In genomic region chr11:49869762-49870161, GRCm38 (mm10) we compare ENCODE assay signal across 8 mouse cellular contexts. TPM values are rescaled to one million over a fixed set of nuclear protein-coding genes. Genes with fewer than 3 reads are reported as not detected.
A peak's percentile ranks its signal among the peaks of the same experiment; 100 is the strongest.
DNase-seq lines count a peak whose midpoint lies in the region; ATAC-seq and TF ChIP-seq lines count a peak whose summit lies in the region.

No protein-coding gene starts in this region.

- H3K4me3 ChIP-seq in embryonic fibroblast, embryonic 13.5 days (ENCODE audit: insufficient read depth, low read length): no peak overlapping the region

- TF ChIP-seq CTCF in embryonic fibroblast, embryonic 13.5 days (IDR thresholded peaks at IDR 0.05; ENCODE audit: borderline replicate concordance, insufficient read depth, low read length): peak; percentile 33; the same call in 1 of the 2 replicates

- DNase-seq in frontal cortex, postnatal 36 days (ENCODE audit: low spot score in 2 of 2): no peak
- peak; percentile 66 for DNase-seq in A20 (ENCODE audit: low read depth, low spot score)
- DNase-seq in adrenal gland, postnatal 25 days: peak; percentile 33
- DNase-seq in kidney, adult 8-10 months: peak; percentile 18 to 27
- DNase-seq in spleen, postnatal 36 days (ENCODE audit: low spot score in 2 of 2): peak; percentile 30 to 55

- H3K4me1 ChIP-seq in embryonic fibroblast, embryonic 13.5 days (ENCODE audit: control insufficient read depth, insufficient read depth, low read length): no peaks in the 10 kb centered on the region; the same call in 1 of the 2 replicates

- no peak for TF ChIP-seq POLR2A in embryonic fibroblast, embryonic 13.5 days (IDR thresholded peaks at IDR 0.05; ENCODE audit: low read depth, low read length)

- no peak overlapping the region for H3K27ac ChIP-seq in embryonic fibroblast, embryonic 13.5 days (ENCODE audit: insufficient read depth, low read length)

- peak; percentile 47 for ATAC-seq in frontal cortex, adult (ENCODE audit: low TSS enrichment)
- peak; percentile 69 for ATAC-seq in megakaryocyte, adult 5-6 weeks (ENCODE audit: poor library complexity, severe bottlenecking)

RNA-seq across cellular contexts. Expression of gene Mapk9, which starts 23.2 kb away (rescaled TPM):
- 65.6 and 76.5 TPM in 2 replicates for total RNA-seq in adrenal gland, postnatal 25 days (2021)
- 62.5 and 68.5 TPM in 2 replicates for polyA plus RNA-seq in embryonic fibroblast, embryonic 13.5 days (2011; ENCODE audit: insufficient read length, low read depth, missing spikeins)
- total RNA-seq in megakaryocyte, adult 5-6 weeks (2015): 27.4 and 32.4 TPM in 2 replicates
- total RNA-seq in megakaryocyte, adult 5-6 weeks (2017): 37.8 and 44.9 TPM in 2 replicates

RNA-seq across cellular contexts. Expression of gene Rasgef1c, which starts 31.9 kb away (rescaled TPM):
- 0.49 TPM in 1 of 2 replicates, not detected in the other for total RNA-seq in adrenal gland, postnatal 25 days (2021)
- not detected in 2 replicates for polyA plus RNA-seq in embryonic fibroblast, embryonic 13.5 days (2011; ENCODE audit: insufficient read length, low read depth, missing spikeins)
- total RNA-seq in megakaryocyte, adult 5-6 weeks (2015): 0.13 and 0.27 TPM in 2 replicates
- total RNA-seq in megakaryocyte, adult 5-6 weeks (2017): not detected in 2 replicates

Comparison
In these comparisons a context has a peak if more than half of its experiments do, and no peak if none do; other contexts are left out.
1. DNase-seq: peak in A20 (single experiment), adrenal gland, postnatal 25 days (single experiment), kidney, adult 8-10 months (2 of 2) and spleen, postnatal 36 days (2 of 2); none in frontal cortex, postnatal 36 days (0 of 2).